Mouse (Mus musculus) intestine, embryonic 15.5 days (tissue): ENCODE measurements around the gene Olfr702. TPM values are rescaled to one million over a fixed set of nuclear protein-coding genes. Genes with fewer than 3 reads are reported as not detected.

Source experiments
- ATAC-seq: fragments of 200-750 bp; cut with Nextera tagmentation; 2 replicates; pipeline ENCODE4 v1.8.0; 2017; ENCODE audit warnings: moderate TSS enrichment, moderate library complexity
- H3K27ac ChIP-seq: fragments of 300-500 bp; sonication (generic); 2 replicates; pipeline ENCODE4 v1.5.1; 2015; ENCODE audit warnings: mild to moderate bottlenecking, inconsistent platforms
- H3K27me3 ChIP-seq: fragments of 300-500 bp; sonication (generic); replicated peaks from 2 replicates; pipeline ENCODE4 v1.6.1; 2015; ENCODE audit warnings: inconsistent platforms
- H3K36me3 ChIP-seq: fragments of 300-500 bp; sonication (generic); 2 replicates; pipeline ENCODE4 v1.6.1; 2015; ENCODE audit warnings: inconsistent platforms
- H3K4me1 ChIP-seq: fragments of 300-500 bp; sonication (generic); replicated peaks from 2 replicates; pipeline ENCODE4 v1.6.1; 2015; ENCODE audit warnings: inconsistent platforms
- H3K4me2 ChIP-seq: fragments of 300-500 bp; sonication (generic); replicated peaks from 2 replicates; pipeline ENCODE4 v1.6.1; 2015; ENCODE audit warnings: mild to moderate bottlenecking, inconsistent platforms
- H3K4me3 ChIP-seq: fragments of 300-500 bp; sonication (generic); replicated peaks from 2 replicates; pipeline ENCODE4 v1.5.1; 2015; ENCODE audit warnings: inconsistent platforms
- H3K9ac ChIP-seq: fragments of 300-500 bp; sonication (generic); 2 replicates; pipeline ENCODE4 v1.6.1; 2015; ENCODE audit warnings: inconsistent platforms
- H3K9me3 ChIP-seq: fragments of 300-500 bp; sonication (generic); 2 replicates; pipeline ENCODE4 v1.6.1; 2016; ENCODE audit warnings: inconsistent platforms
- WGBS: fragments of 180-500 bp; shearing (Covaris S2); methylation state at CpG from one replicate; pipeline ENCODE4 v1.1.7; 2015; 5-methylcytosine and 5-hydroxymethylcytosine counted together
- polyA plus RNA-seq: library from polyadenylated mRNA; unstranded; fragments of >200 nt; fragmentation: Nextera tagmentation; extraction: Ambion mirVana; gene quantifications from 2 replicates; pipeline ENCODE4 v1.2.1, GENCODE M21; 2015

Gene Olfr702
- not detected in 2 replicates for polyA plus RNA-seq

DNA sequence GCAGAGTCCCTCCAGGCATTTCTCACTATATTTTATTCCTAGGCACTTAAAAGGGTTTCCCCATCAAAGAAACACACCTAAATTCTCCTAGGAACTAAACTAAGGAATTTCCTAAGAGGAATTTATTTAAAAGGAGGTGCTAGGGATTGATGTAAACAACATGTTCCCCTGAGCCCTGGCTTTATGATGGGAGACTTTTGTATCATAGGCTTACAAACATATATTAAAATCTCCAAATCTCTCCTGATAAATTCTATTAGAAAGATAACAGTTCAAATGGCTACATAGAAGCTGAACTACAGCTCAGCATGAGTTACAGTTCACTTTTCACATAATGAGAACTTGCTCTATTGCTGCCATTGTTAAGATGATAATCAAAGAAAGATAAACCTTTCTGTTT lies at the start of gene Olfr702:
Gene Olfr702 (minus strand): TSS at position 101 of the 400 bp plus-strand sequence.
- ATAC-seq, result no peak
- no peaks in the 10 kb centered on the region for H3K4me1 ChIP-seq

DNA sequence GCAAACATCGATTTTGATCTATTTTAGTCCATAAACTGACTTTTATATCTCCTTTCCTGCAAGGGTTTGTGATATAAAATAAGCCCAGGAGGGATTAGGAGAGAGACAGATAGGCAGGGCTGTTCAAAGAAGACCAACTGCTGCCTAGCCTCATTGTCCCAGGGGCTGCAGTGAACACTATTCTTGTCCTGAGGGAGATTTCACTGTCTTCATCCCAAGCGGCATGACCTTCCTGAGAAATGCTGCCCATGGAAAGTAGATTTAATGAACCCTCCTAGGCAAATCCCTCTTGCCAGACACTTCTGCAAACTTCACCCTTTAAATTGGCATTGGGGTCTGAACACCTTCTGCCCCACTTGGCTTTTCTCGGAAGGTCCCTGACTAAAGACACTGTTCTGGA lies 43.1 kb upstream of the Olfr702 start, which contains the start of gene Olfr705:
Gene Olfr705 (minus strand): TSS at position 101 of the 400 bp plus-strand sequence.
- H3K36me3 ChIP-seq, result no peaks in the 10 kb centered on the region
- 76% methylated on average over 3 of the region's 3 CpGs for WGBS
- ATAC-seq, result no peak
- H3K27me3 ChIP-seq, result no peaks in the 10 kb centered on the region
- no peak within 1 kb of the TSS for H3K9ac ChIP-seq
- H3K4me1 ChIP-seq, result no peaks in the 10 kb centered on the region
- no peak within 1 kb of the TSS for H3K4me3 ChIP-seq
- H3K9me3 ChIP-seq, result no peaks in the 10 kb centered on the region
- H3K4me2 ChIP-seq, result no peak within 1 kb of the TSS
- no peak within 1 kb of the TSS for H3K27ac ChIP-seq

More for the DNA sequence above, at the start of gene Olfr702:
- Histone ChIP-seq H3K4me2 (no peak within 1 kb of the TSS), H3K9me3 (no peaks in the 10 kb centered on the region), H3K27me3 (no peaks in the 10 kb centered on the region), H3K9ac (no peak within 1 kb of the TSS), H3K27ac (no peak within 1 kb of the TSS), H3K4me3 (no peak within 1 kb of the TSS), H3K36me3 (no peaks in the 10 kb centered on the region)

DNA sequence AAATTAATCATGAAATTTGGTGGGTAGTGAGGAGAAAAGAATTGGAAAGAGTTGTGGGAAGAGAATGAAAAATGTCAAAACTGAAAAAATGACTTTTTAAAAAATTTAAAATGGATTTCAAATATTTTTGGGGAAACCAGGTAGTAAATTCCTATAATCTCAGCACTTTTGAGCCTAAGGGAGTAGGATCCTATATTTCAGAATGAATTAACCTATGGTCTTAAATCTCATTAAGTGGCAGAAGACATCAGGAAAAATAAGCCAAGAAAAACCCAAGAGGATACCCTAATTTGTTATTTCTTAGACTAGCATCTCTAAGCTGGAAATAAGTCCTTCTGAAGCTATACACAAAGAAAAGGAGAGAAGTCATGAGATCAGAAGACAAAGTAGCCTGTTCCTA lies 29.2 kb upstream of the Olfr702 start, which contains the start of gene Olfr704:
Gene Olfr704 (plus strand): TSS at position 301 of the 400 bp plus-strand sequence.
- Histone ChIP-seq H3K9me3 (no peaks in the 10 kb centered on the region), H3K9ac (no peak within 1 kb of the TSS), H3K4me3 (no peak within 1 kb of the TSS), H3K27ac (no peak within 1 kb of the TSS), H3K4me1 (no peaks in the 10 kb centered on the region), H3K36me3 (no peaks in the 10 kb centered on the region), H3K27me3 (no peaks in the 10 kb centered on the region), H3K4me2 (no peak within 1 kb of the TSS)
- ATAC-seq, result no peak

DNA sequence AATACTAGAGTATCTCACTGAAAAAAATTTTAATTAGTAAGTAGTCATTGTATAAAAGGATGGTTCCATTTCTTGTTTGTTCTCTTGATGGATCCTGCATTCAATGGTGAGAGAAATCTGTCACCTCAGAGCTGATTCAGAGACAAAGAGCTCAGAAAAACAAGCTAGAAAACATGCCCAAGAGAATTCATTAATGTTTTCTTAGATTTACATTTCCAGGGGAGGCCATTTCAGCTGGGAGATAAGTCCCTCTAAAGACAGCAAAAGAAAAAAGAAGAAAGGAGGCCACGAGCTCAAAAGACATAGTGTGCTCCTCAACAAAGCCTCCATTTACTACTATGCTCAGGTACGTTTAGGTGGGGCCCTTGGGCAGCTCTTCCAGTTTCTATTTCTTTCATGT lies 9.4 kb upstream of the Olfr702 start, which contains the start of gene Olfr703:
Gene Olfr703 (plus strand): TSS at position 301 of the 400 bp plus-strand sequence.
- Histone ChIP-seq H3K36me3 (no peaks in the 10 kb centered on the region), H3K9ac (no peak within 1 kb of the TSS), H3K4me3 (no peak within 1 kb of the TSS), H3K27ac (no peak within 1 kb of the TSS), H3K4me2 (no peak within 1 kb of the TSS), H3K27me3 (no peaks in the 10 kb centered on the region), H3K9me3 (no peaks in the 10 kb centered on the region), H3K4me1 (no peaks in the 10 kb centered on the region)
- ATAC-seq, result no peak
- WGBS, result 50% methylated on average over 2 of the region's 2 CpGs

DNA sequence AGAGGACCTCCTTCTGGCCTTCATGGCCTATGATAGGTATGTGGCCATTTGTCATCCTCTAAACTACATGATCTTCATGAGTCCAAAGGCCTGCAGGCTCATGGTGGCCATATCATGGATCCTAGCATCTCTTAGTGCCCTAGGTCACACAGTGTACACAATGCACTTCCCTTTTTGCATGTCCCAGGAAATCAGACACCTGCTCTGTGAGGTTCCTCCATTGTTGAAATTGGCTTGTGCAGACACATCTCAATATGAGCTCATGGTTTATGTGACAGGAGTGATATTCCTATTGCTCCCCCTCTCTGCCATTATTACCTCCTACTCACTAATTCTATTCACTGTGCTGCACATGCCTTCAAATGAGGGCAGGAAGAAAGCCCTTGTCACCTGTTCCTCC lies 15.3 kb downstream of the Olfr702 start:
- Histone ChIP-seq H3K4me1 (no peaks in the 10 kb centered on the region), H3K4me3 (no peak overlapping the region), H3K27me3 (no peaks in the 10 kb centered on the region), H3K4me2 (no peak overlapping the region), H3K27ac (no peak overlapping the region), H3K9me3 (no peaks in the 10 kb centered on the region), H3K36me3 (no peaks in the 10 kb centered on the region), H3K9ac (no peak overlapping the region)
- no peak for ATAC-seq

DNA sequence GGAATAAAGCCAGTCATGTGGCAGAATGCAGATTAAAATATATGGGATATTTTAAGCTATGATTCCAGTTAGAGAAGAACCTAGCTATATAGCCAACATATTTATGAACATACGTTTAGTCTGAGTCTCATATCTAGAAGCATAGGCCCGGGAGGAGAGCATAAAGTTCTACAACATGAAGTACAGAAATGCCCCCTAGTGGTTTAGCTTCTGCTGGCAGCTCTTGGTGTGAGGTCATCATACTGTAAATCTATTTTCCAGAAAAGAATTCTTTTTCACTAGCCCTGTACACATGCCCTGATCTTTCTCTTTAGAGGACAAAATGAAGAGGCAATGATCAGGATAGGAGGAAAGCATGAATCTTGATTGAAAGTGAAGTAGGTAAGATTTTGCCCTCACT lies 17.9 kb downstream of the Olfr702 start:
- Histone ChIP-seq H3K27ac (no peak overlapping the region), H3K4me3 (no peak overlapping the region)
- ATAC-seq, result no peak

DNA sequence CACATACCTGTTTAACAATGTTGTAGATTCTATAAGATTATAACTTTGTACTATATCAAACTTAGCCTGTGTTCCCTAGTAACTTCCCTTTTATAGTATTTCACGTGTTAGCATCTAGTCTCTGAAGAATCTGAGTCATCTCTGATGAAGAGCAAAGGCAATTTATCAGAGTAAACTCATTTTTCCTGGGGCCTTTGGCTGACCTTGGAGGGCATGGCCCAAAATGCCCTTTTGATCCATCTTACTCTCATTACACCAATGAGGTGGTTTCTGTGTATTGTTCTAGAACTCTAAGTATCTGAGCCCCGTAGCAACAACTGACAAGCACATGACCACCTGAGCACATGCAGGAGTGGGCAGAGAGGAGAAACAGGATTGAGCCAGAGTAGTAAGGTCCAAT lies 19.9 kb downstream of the Olfr702 start, which contains the start of gene Olfr701:
Gene Olfr701 (plus strand): TSS at position 301 of the 400 bp plus-strand sequence.
- Histone ChIP-seq H3K27ac (no peak within 1 kb of the TSS), H3K9me3 (no peaks in the 10 kb centered on the region), H3K27me3 (no peaks in the 10 kb centered on the region), H3K36me3 (no peaks in the 10 kb centered on the region), H3K4me2 (no peak within 1 kb of the TSS), H3K4me1 (no peaks in the 10 kb centered on the region), H3K4me3 (no peak within 1 kb of the TSS), H3K9ac (no peak within 1 kb of the TSS)
- ATAC-seq, result no peak
- WGBS, result 61% methylated on average over 2 of the region's 2 CpGs

More for the DNA sequence above, 17.9 kb downstream of the Olfr702 start:
- Histone ChIP-seq H3K36me3 (no peaks in the 10 kb centered on the region), H3K27me3 (no peaks in the 10 kb centered on the region), H3K9me3 (no peaks in the 10 kb centered on the region), H3K9ac (no peak overlapping the region), H3K4me1 (no peaks in the 10 kb centered on the region), H3K4me2 (no peak overlapping the region)
- WGBS, result 29% methylated on average over 2 of the region's 2 CpGs

DNA sequence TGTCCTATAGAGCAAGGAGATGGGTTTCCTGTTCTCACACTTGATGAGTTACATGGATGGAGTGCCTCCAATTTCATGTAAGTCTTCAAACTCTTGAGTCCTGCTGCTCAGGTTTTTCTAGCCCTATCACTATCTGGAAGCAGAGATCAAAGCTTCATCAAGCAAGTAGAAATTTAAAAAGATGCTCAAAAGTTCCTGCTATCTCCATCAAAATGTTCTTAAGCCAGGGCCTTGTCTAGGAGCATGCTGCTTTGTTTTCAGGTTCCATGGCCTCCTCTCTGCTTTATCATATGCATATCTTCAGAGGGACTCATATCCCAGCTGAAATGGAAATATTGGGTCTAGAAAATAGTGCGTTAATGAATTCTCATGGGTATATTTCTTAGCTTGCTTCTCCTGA lies 25.0 kb downstream of the Olfr702 start, which contains the start of gene Olfr700:
Gene Olfr700 (minus strand): TSS at position 101 of the 400 bp plus-strand sequence.
- Histone ChIP-seq H3K36me3 (no peaks in the 10 kb centered on the region), H3K9me3 (no peaks in the 10 kb centered on the region), H3K4me3 (no peak within 1 kb of the TSS), H3K27ac (no peak within 1 kb of the TSS), H3K4me2 (no peak within 1 kb of the TSS), H3K4me1 (no peaks in the 10 kb centered on the region), H3K27me3 (no peaks in the 10 kb centered on the region), H3K9ac (no peak within 1 kb of the TSS)
- no peak for ATAC-seq
- WGBS, result 88% methylated on average over 1 of the region's 1 CpGs

DNA sequence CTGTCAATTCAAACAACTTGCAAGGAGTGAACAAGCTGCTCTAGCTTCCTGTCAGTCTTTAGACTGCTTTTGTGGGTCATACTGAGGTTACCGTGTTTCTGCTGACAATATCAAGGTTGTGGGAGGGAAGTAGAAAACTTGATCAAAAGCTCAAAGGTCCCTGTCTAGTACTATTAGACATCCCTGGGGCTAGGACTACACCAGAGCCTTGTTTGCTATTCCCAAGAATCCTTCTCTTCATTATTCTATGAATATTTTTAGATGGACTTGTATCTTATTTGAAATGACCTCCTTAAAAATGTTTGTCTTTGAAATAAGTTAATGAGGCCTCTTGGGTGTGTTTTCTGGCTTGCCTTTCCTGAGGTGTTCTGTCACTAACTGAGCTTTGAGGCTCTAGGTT lies 40.6 kb downstream of the Olfr702 start, which contains the start of gene Olfr699:
Gene Olfr699 (minus strand): TSS at position 101 of the 400 bp plus-strand sequence.
- 68% methylated on average over 1 of the region's 1 CpGs for WGBS

DNA sequence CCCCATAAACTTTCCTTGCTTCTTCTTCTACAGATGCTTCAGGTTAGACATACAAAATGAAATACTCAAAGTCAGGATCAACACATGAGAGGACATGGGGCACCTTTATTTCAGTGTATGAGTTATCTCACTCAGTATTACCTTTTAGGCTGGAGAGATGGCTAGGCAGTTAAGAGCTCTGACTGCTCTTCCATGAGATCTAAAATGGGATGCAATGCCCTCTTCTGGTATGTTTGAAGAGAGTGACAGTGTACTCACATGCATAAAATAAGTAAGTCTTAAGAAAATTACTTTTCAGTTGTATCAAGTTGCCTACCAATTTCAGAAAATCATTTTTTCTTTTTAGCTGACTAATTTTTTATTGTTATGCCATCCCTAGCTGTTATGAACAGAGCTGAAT lies 45.4 kb downstream of the Olfr702 start:
- Histone ChIP-seq H3K9ac (no peak overlapping the region), H3K27me3 (no peaks in the 10 kb centered on the region), H3K9me3 (no peaks in the 10 kb centered on the region), H3K36me3 (no peaks in the 10 kb centered on the region), H3K4me3 (no peak overlapping the region), H3K27ac (no peak overlapping the region), H3K4me1 (no peaks in the 10 kb centered on the region), H3K4me2 (no peak overlapping the region)
- no peak for ATAC-seq

More for the DNA sequence above, 40.6 kb downstream of the Olfr702 start, which contains the start of gene Olfr699:
- no peak within 1 kb of the TSS for H3K4me2 ChIP-seq
- H3K9me3 ChIP-seq, result no peaks in the 10 kb centered on the region
- H3K4me1 ChIP-seq, result no peaks in the 10 kb centered on the region
- no peak within 1 kb of the TSS for H3K9ac ChIP-seq
- no peak within 1 kb of the TSS for H3K4me3 ChIP-seq
- no peak for ATAC-seq
- H3K36me3 ChIP-seq, result no peaks in the 10 kb centered on the region
- no peaks in the 10 kb centered on the region for H3K27me3 ChIP-seq
- no peak within 1 kb of the TSS for H3K27ac ChIP-seq

Other genes with a start within 250 kb of the Olfr702 start
- not detected in 2 replicates for gene Olfr693, start 153.3 kb downstream of the Olfr702 start, polyA plus RNA-seq
- gene Olfr694, start 142.1 kb downstream of the Olfr702 start, polyA plus RNA-seq, result not detected in 2 replicates
- gene Olfr695, start 117.5 kb downstream of the Olfr702 start, polyA plus RNA-seq, result not detected in 2 replicates
- gene Olfr697, start 91.5 kb downstream of the Olfr702 start, polyA plus RNA-seq, result not detected in 2 replicates
- not detected in 2 replicates for gene Olfr698, start 78.5 kb downstream of the Olfr702 start, polyA plus RNA-seq
- not detected in 2 replicates for gene Olfr699, start 40.7 kb downstream of the Olfr702 start, polyA plus RNA-seq
- not detected in 2 replicates for gene Olfr700, start 25.1 kb downstream of the Olfr702 start, polyA plus RNA-seq
- gene Olfr701, start 19.8 kb downstream of the Olfr702 start, polyA plus RNA-seq, result not detected in 2 replicates
- gene Olfr703, start 9.5 kb upstream of the Olfr702 start, polyA plus RNA-seq, result not detected in 2 replicates
- not detected in 2 replicates for gene Olfr704, start 29.3 kb upstream of the Olfr702 start, polyA plus RNA-seq
- gene Olfr705, start 43.0 kb upstream of the Olfr702 start, polyA plus RNA-seq, result not detected in 2 replicates
- gene Olfr706, start 54.3 kb upstream of the Olfr702 start, polyA plus RNA-seq, result not detected in 2 replicates
- not detected in 2 replicates for gene Olfr707, start 67.3 kb upstream of the Olfr702 start, polyA plus RNA-seq
- gene Olfr1532-ps1, start 74.1 kb upstream of the Olfr702 start, polyA plus RNA-seq, result not detected in 2 replicates
- gene Olfr709-ps1, start 98.3 kb upstream of the Olfr702 start, polyA plus RNA-seq, result not detected in 2 replicates
- not detected in 2 replicates for gene Olfr710, start 114.4 kb upstream of the Olfr702 start, polyA plus RNA-seq
- not detected in 2 replicates for gene Olfr6, start 130.0 kb upstream of the Olfr702 start, polyA plus RNA-seq
- not detected in 2 replicates for gene Olfr711, start 141.6 kb upstream of the Olfr702 start, polyA plus RNA-seq
- gene Olfr2, start 172.2 kb upstream of the Olfr702 start, polyA plus RNA-seq, result not detected in 2 replicates
- gene Olfr713, start 197.3 kb upstream of the Olfr702 start, polyA plus RNA-seq, result not detected in 2 replicates
- not detected in 2 replicates for gene Olfr714, start 237.1 kb upstream of the Olfr702 start, polyA plus RNA-seq